Mouse (Mus musculus) kidney, embryonic 14.5 days (tissue): ENCODE measurements around the gene Med21. TPM values are rescaled to one million over a fixed set of nuclear protein-coding genes. Genes with fewer than 3 reads are reported as not detected.

Experiments
- ATAC-seq: fragments of 200-750 bp; cut with Nextera tagmentation; 2 replicates; pipeline ENCODE4 v1.8.0; 2017; ENCODE audit warnings: moderate number of reproducible peaks, mild to moderate bottlenecking, moderate TSS enrichment, moderate library complexity; ENCODE audit not compliant: low FRiP score, low TSS enrichment
- H3K27ac ChIP-seq: fragments of 300-500 bp; sonication (generic); 2 replicates; pipeline ENCODE4 v1.5.1; 2014; ENCODE audit warnings: low read depth, mild to moderate bottlenecking, low read length, moderate library complexity, mixed read lengths
- H3K27me3 ChIP-seq: fragments of 300-500 bp; sonication (generic); 2 replicates; pipeline ENCODE4 v1.6.1; 2014; ENCODE audit warnings: mild to moderate bottlenecking, low read length; ENCODE audit not compliant: control insufficient read depth, insufficient read depth
- H3K36me3 ChIP-seq: fragments of 300-500 bp; sonication (generic); 2 replicates; pipeline ENCODE4 v1.6.1; 2014; ENCODE audit warnings: low read length, mixed read lengths; ENCODE audit not compliant: control insufficient read depth, insufficient read depth
- H3K4me1 ChIP-seq: fragments of 300-500 bp; sonication (generic); 2 replicates; pipeline ENCODE4 v1.6.1; 2014; ENCODE audit warnings: low read length, mixed read lengths; ENCODE audit not compliant: control insufficient read depth, insufficient read depth
- H3K4me2 ChIP-seq: fragments of 300-500 bp; sonication (generic); replicated peaks from 2 replicates; pipeline ENCODE4 v1.6.1; 2014; ENCODE audit warnings: low read depth, mild to moderate bottlenecking, low read length
- H3K4me3 ChIP-seq: fragments of 300-500 bp; sonication (generic); 2 replicates; pipeline ENCODE4 v1.5.1; 2014; ENCODE audit warnings: mild to moderate bottlenecking, low read length
- H3K9ac ChIP-seq: fragments of 300-500 bp; sonication (generic); 2 replicates; pipeline ENCODE4 v1.6.1; 2014; ENCODE audit warnings: low read depth, mild to moderate bottlenecking, low read length, moderate library complexity
- H3K9me3 ChIP-seq: fragments of 300-500 bp; sonication (generic); 2 replicates; pipeline ENCODE4 v1.6.1; 2016; ENCODE audit warnings: low read length; ENCODE audit not compliant: control insufficient read depth
- WGBS: fragments of 180-500 bp; shearing (Covaris S2); extraction: QIAGEN DNeasy Blood & Tissue Kit; methylation state at CpG from one replicate; pipeline ENCODE4 v1.1.7; 2014; 5-methylcytosine and 5-hydroxymethylcytosine counted together
- polyA plus RNA-seq: library from polyadenylated mRNA; unstranded; fragments of >200 nt; fragmentation: Nextera tagmentation; extraction: Ambion mirVana; gene quantifications from 2 replicates; pipeline ENCODE4 v1.2.1, GENCODE M21; 2014

Med21 gene
- polyA plus RNA-seq, 1 experiment from 2014 or later = 143 TPM

GRCm38 (mm10) chr6:146616670-146617069 lies 25.7 kb upstream of the Med21 start:
- Histone ChIP-seq H3K9ac (no peak overlapping the region), H3K4me3 (no peak overlapping the region), H3K9me3 (no peaks in the 10 kb centered on the region), H3K27ac (no peak overlapping the region), H3K4me1 (no peaks in the 10 kb centered on the region), H3K4me2 (no peak overlapping the region), H3K27me3 (no peaks in the 10 kb centered on the region), H3K36me3 (peaks cover 43% of the 10 kb centered on the region)
- no peak for ATAC-seq
- 91% methylated on average over 2 of the region's 2 CpGs for WGBS

GRCm38 (mm10) chr6:146628123-146628522 lies 14.2 kb upstream of the Med21 start:
- Histone ChIP-seq H3K36me3 (peaks cover 8% of the 10 kb centered on the region; the same call in 1 of the 2 replicates), H3K27ac (no peak overlapping the region), H3K4me2 (no peak overlapping the region), H3K4me1 (peaks cover 7% of the 10 kb centered on the region), H3K4me3 (no peak overlapping the region), H3K9ac (no peak overlapping the region), H3K9me3 (no peaks in the 10 kb centered on the region), H3K27me3 (no peaks in the 10 kb centered on the region)
- no peak for ATAC-seq
- WGBS = 86% methylated on average over 3 of the region's 3 CpGs

- H3K27ac ChIP-seq = no peak overlapping the region
- peaks cover 16% of the 10 kb centered on the region for H3K4me1 ChIP-seq
- H3K4me3 ChIP-seq = no peak overlapping the region
- WGBS = 86% methylated on average over 9 of the region's 9 CpGs
- ATAC-seq = no peak
- no peak overlapping the region for H3K4me2 ChIP-seq
- H3K9me3 ChIP-seq = no peaks in the 10 kb centered on the region
- H3K9ac ChIP-seq = no peak overlapping the region
- no peaks in the 10 kb centered on the region for H3K36me3 ChIP-seq
- no peaks in the 10 kb centered on the region for H3K27me3 ChIP-seq
These were observed 12.3 kb upstream of the Med21 start for GRCm38 (mm10) chr6:146629781-146630756.

- no peak overlapping the region for H3K4me2 ChIP-seq
- ATAC-seq = no peak
- no peaks in the 10 kb centered on the region for H3K36me3 ChIP-seq
- no peaks in the 10 kb centered on the region for H3K9me3 ChIP-seq
- no peaks in the 10 kb centered on the region for H3K27me3 ChIP-seq
- peaks cover 16% of the 10 kb centered on the region for H3K4me1 ChIP-seq
- no peak overlapping the region for H3K27ac ChIP-seq
- no peak overlapping the region for H3K9ac ChIP-seq
- H3K4me3 ChIP-seq = no peak overlapping the region
- 64% methylated on average over 4 of the region's 4 CpGs for WGBS
These were observed 11.4 kb upstream of the Med21 start for GRCm38 (mm10) chr6:146630961-146631360.

GRCm38 (mm10) chr6:146631847-146632246 lies 10.5 kb upstream of the Med21 start:
- Histone ChIP-seq H3K4me1 (peaks cover 16% of the 10 kb centered on the region), H3K9me3 (no peaks in the 10 kb centered on the region), H3K9ac (no peak overlapping the region), H3K36me3 (no peaks in the 10 kb centered on the region), H3K27ac (no peak overlapping the region), H3K27me3 (no peaks in the 10 kb centered on the region), H3K4me3 (no peak overlapping the region), H3K4me2 (no peak overlapping the region)
- no peak for ATAC-seq
- 36% methylated on average over 8 of the region's 8 CpGs for WGBS

GRCm38 (mm10) chr6:146632403-146632802 lies 9.9 kb upstream of the Med21 start:
- Histone ChIP-seq H3K9me3 (no peaks in the 10 kb centered on the region), H3K36me3 (no peaks in the 10 kb centered on the region), H3K9ac (no peak overlapping the region), H3K27me3 (no peaks in the 10 kb centered on the region), H3K4me3 (no peak overlapping the region), H3K4me2 (no peak overlapping the region), H3K4me1 (peaks cover 16% of the 10 kb centered on the region), H3K27ac (no peak overlapping the region)
- no peak for ATAC-seq
- 40% methylated on average over 9 of the region's 9 CpGs for WGBS

- H3K9me3 ChIP-seq = no peaks in the 10 kb centered on the region
- no peaks in the 10 kb centered on the region for H3K27me3 ChIP-seq
- H3K36me3 ChIP-seq = no peaks in the 10 kb centered on the region
- WGBS = 57% methylated on average over 8 of the region's 8 CpGs
- no peak for ATAC-seq
- peak overlapping the region; percentile 80; the same call in 1 of the 2 replicates for H3K4me3 ChIP-seq
- H3K27ac ChIP-seq = no peak overlapping the region
- H3K4me1 ChIP-seq = peaks cover 16% of the 10 kb centered on the region
- H3K9ac ChIP-seq = no peak overlapping the region
- peak overlapping the region; percentile 70; the same call in 1 of the 2 replicates for H3K4me2 ChIP-seq
These were observed 9.2 kb upstream of the Med21 start for GRCm38 (mm10) chr6:146633097-146633496.

- peak overlapping the region; percentile 88 for H3K9ac ChIP-seq
- 19% methylated on average over 14 of the region's 14 CpGs for WGBS
- H3K27me3 ChIP-seq = no peaks in the 10 kb centered on the region
- no peaks in the 10 kb centered on the region for H3K9me3 ChIP-seq
- H3K27ac ChIP-seq = no peak overlapping the region
- H3K36me3 ChIP-seq = no peaks in the 10 kb centered on the region
- peak overlapping the region; percentile 80 for H3K4me3 ChIP-seq
- peaks cover 16% of the 10 kb centered on the region for H3K4me1 ChIP-seq
- peak overlapping the region; percentile 70 for H3K4me2 ChIP-seq
- ATAC-seq = no peak
These were observed 8.7 kb upstream of the Med21 start for GRCm38 (mm10) chr6:146633629-146634014.

- Histone ChIP-seq H3K27ac (peak overlapping the region; percentile 76), H3K9ac (peak overlapping the region; percentile 88), H3K27me3 (no peaks in the 10 kb centered on the region), H3K4me1 (peaks cover 16% of the 10 kb centered on the region), H3K4me3 (peak overlapping the region; percentile 80), H3K4me2 (peak overlapping the region; percentile 70), H3K9me3 (no peaks in the 10 kb centered on the region), H3K36me3 (no peaks in the 10 kb centered on the region)
- 1% methylated on average over 59 of the region's 82 CpGs for WGBS
- peak; percentile 95 for ATAC-seq
These were observed 8.2 kb upstream of the Med21 start for GRCm38 (mm10) chr6:146634015-146634722.
